Mouse (Mus musculus) right cerebral cortex, adult 18-20 months (tissue): Measurements from ENCODE around the gene Itpr3.

Experiments used
- DNase-seq: peaks from one replicate; pipeline ENCODE4 v3.0.0; 2022; ENCODE audit warnings: mixed read lengths

Itpr3 gene

GRCm38 (mm10) chr17:27121781-27122180 lies 64.7 kb downstream of the Itpr3 start:
- no peak for DNase-seq

DNA sequence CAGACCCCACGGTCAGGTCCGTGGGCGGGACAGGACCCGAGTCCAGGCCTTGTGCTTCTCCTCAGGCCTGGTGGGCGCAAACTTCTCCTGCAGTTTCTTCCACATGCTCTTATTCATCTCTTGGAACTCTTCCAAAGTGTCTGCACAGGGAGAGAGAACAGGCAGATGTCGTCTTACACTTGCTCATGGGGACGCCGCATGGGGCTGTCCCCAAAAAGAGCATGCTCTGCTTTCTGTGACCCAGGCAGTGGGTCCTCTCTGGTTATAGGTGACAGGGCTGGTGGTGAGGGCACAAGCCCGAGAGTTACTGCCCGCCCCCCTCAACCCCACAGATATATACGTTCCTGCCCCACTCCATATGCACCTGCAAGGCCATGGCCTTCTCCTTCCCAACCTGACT lies 65.6 kb downstream of the Itpr3 start:
- no peak for DNase-seq

- no peak for DNase-seq
Measured at GRCm38 (mm10) chr17:27123103-27123502, 66.0 kb downstream of the Itpr3 start.

- no peak for DNase-seq
Measured at GRCm38 (mm10) chr17:27123813-27124375, 66.8 kb downstream of the Itpr3 start.

GRCm38 (mm10) chr17:27125185-27125584 lies 68.1 kb downstream of the Itpr3 start:
- DNase-seq, result peak; percentile 75

DNA sequence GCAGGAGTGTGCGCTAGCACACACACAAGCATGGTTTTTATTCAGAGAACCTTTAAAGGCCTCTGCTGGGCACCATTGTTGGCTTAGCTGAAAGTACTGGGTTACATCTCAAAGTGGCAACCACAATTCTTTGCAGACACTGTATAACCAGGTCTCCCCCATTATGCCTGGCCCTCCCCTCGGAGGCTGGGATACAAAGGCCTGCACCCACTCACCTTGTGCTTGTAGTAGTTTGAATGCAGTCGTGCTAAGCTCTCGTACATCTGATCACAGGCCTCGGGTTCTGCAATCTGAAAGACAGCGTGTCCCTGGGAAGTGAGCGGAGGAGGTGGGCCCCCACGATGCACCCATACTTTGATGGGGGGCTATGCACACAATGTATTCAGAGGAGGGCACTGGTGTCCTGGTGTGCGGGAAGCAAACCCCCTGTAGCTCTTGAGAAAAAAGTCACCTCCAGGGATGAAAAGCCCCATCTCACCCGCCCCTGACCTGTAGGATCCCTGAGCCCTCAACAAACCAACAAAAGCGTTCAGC lies 68.6 kb downstream of the Itpr3 start:
- no peak for DNase-seq

DNA sequence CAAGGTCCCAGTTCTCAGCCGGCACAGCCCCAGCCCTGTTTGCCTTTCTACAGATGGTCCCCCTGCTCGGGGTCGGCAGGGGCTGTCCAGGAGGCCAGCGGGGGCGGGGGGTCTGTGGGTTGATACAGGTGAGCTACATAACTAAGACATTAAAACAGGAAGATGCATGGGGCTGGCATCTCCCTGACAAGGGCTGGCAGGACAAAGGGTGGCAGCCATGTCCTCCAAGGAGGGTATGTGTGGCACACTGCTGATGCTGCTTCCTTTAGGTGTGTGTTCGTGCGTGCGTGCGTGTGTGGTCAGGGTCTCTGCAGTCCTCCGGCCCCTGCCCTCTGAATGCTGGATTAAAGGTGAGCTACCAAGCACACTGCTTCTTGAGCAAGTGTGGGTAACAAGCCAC lies 69.9 kb downstream of the Itpr3 start:
- DNase-seq, result no peak

- no peak for DNase-seq
Measured at GRCm38 (mm10) chr17:27128189-27128588, 71.1 kb downstream of the Itpr3 start.

GRCm38 (mm10) chr17:27129291-27129690 lies 72.2 kb downstream of the Itpr3 start:
- no peak for DNase-seq

DNA sequence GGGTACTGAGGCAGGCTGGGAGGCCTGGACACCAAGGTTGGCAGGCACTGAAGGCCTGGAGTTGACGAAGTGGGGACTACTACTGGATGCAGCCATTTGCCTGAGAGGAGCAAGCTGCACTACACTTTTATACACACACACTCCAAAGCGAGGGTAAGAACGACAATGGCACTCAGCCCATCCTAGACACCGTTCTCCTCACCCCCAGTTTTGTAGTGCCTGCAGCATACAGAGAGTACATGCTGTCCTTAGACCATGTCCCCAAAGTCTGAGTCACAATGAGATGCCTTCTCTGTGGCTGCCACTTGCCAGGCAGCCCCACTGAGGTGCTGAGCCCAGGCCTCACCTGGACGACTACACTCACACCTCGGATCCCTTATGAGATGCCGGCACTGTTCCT lies 72.7 kb downstream of the Itpr3 start:
- DNase-seq, result peak; percentile 38

DNA sequence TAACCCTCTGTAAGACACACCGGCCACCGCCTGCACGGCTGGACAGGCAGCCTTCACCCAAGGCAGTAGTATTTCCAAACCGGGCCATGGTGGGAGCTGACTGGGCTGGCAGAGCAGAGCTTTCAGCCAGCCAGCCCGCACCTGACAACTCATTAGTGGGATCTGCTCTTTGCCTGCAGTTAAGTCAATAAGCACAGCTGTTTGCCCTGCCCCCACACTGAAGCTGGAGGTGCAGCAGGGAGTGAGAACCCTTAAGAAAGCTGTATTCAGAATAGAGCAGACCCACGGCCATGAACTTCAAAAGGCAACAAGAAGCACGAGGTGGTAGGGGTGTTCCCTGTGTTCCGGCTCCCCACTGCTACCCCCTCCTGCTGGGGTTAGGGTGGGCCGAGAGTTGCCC lies 73.1 kb downstream of the Itpr3 start:
- no peak for DNase-seq

DNA sequence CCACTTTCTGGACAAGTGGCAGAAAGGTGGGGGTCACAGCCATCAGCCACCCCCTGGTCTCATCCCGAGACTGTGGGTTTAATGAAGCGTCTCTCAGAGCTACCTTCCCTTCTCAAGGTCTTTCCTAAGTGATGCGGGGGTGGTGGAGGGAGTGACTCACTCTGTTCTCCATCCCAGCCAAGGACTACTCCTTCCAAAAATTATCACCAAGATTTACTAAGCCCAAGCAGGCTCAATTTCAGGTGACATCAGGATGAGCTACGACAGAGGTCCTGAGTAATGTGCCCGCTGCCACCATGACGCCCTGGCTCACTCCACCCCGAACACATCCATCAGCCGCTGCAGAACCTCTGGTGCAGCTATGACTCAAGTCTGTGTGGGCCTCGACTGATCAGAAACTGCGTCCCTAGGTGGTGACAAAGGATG lies 74.1 kb downstream of the Itpr3 start:
- peak; percentile 71 for DNase-seq

- DNase-seq, result peak; percentile 61
Measured at GRCm38 (mm10) chr17:27132238-27132637, 75.1 kb downstream of the Itpr3 start.

DNA sequence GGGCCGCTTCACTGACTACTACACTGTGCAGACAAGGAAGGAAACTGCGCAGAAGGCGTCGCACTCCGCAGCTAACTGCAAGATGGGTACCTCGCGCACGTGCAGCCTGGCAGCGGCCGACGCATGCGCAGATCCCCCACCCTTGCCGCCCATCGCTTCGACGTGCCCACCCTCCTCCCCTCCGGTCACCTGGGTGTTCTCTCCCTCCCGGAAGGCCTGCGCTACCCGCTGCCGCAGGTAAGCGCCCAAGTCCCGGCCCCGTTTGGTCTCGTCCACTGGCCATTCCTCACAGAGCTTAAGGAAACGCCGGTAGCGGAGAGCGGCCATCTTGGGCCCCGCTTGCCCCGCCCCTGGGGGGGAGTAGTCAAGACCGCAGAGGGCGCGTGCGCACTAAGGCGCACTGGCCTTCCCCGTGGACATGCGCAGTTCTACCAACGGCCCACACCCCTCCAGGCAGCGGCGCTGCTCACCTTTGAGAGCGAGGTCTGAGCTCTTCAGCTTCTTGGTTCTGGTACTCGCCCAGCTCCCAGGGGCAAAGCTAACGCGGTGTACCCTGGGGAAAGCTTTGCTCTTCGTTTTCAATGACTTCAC lies 76.5 kb downstream of the Itpr3 start, which contains the start of gene Uqcc2:
Gene Uqcc2, minus strand, starts transcription at position 366 of the 591 bp plus-strand sequence.
- DNase-seq, result peak; percentile 96

DNA sequence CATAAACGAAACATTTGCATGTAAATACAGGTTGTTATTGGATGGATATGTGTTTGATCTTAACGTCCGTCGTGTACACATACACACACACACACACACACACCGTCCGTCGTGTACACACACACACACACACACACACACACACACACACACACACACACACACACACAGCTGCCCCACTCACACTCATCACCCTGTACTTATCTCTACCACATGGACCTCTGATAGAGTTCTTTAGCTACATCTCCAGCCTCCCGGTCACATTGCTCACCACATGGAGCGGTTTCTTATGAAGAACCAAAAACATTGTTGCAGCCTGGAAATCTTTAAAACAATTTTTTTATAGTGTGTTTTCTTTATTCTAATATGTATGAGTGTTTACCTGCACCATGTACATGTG lies 77.1 kb downstream of the Itpr3 start:
- no peak for DNase-seq

GRCm38 (mm10) chr17:27134715-27135114 lies 77.6 kb downstream of the Itpr3 start:
- DNase-seq, result no peak

DNA sequence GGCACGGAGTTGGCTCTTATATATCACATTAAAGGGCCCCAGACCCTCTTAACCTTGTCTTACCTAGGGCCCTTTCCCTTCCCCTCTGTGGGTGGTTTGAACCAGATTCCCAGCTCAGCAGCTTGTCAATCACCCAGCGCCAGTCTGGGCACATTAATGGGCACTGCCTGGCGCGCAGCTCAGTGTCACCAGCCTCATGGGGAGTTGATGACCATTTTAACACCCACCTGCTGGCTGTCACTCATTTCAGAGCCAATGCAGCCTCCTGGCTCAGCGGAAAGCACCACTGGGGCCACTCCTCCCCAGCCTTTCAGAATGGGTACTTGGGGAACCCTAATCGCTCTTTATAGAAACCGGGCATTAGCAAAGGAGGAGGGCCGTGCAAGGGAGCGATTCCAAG lies 81.3 kb downstream of the Itpr3 start:
- DNase-seq, result no peak

GRCm38 (mm10) chr17:27139304-27139703 lies 82.2 kb downstream of the Itpr3 start:
- DNase-seq, result no peak

DNA sequence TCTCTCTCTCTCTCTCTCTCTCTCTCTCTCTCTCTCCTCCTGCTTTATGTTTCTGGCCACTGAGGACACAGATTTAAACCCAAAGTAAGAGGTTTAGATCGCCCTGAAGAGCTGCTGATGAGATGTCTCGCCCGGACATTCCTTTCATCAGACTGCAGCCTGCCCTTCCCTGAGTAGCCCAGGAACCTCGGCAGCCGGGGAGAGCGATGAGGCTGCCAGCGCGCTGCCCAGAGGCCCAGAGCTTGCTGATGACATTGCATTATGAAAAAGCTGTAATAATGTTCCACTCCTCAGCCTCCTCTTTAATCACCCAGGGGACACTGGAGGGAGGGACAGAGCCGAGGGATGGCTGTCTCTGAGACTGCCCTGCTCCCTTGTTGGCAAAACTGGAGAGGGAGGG lies 83.2 kb downstream of the Itpr3 start:
- no peak for DNase-seq

GRCm38 (mm10) chr17:27141971-27142450 lies 84.9 kb downstream of the Itpr3 start:
- DNase-seq, result peak; percentile 66

GRCm38 (mm10) chr17:27144152-27144551 lies 87.0 kb downstream of the Itpr3 start:
- no peak for DNase-seq

GRCm38 (mm10) chr17:27146323-27146923 lies 89.3 kb downstream of the Itpr3 start:
- DNase-seq, result no peak

GRCm38 (mm10) chr17:27150871-27151270 lies 93.8 kb downstream of the Itpr3 start:
- no peak for DNase-seq

DNA sequence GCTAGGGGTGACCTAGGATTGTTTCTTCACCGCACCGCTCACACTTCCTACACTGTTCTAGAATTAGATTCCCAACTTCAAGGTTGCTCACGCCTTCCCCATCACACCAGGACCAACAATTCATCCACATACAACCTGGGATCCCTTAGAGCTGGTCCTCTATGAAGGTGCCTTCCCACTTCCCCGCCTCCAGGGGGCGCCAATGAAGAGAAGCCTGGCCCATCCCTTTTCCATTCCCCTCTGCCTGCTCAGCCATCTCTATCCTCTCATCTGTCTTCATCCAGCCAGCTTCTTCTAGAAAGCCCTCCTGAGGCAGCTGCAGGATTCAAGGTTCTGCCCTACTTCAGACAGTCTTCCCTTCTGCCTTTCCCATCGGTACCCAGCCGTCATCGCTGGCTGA lies 94.3 kb downstream of the Itpr3 start:
- no peak for DNase-seq
